Mouse (Mus musculus): ENCODE data around the gene Slc5a5. TPM values are rescaled to one million over a fixed set of nuclear protein-coding genes. Genes with fewer than 3 reads are reported as not detected.

The Slc5a5 gene
- polyA plus RNA-seq, 1 experiment from 2014 or later = 0.08 TPM

- in situ Hi-C loops (cut with MboI; ENCODE audit: low pct_unique_long_range_greater_than_20kb) = no loop called here
- DNase-seq (ENCODE audit: low read depth, low spot score) = no peak
- no peak for ATAC-seq
- TF ChIP-seq CTCF (IDR thresholded peaks at IDR 0.05) = no peak
- ChIA-PET CTCF (interaction anchor here (2.0 kb wide), 1 partner anchor 18 kb away, joined by 10 read pairs; no protein-coding TSS in a partner anchor), POLR2A (interaction anchor here (1.4 kb wide), 1 partner anchor 19 kb away, joined by 3 read pairs; no protein-coding TSS in a partner anchor)
- H3K27me3 ChIP-seq = no peaks in the 10 kb centered on the region
These were observed 29.5 kb downstream of the Slc5a5 start, which contains the start of gene Kcnn1 for GRCm38 (mm10) chr8:70862824-70863641. TSS of gene Kcnn1 (minus strand) at chr8:70863258.

DNA sequence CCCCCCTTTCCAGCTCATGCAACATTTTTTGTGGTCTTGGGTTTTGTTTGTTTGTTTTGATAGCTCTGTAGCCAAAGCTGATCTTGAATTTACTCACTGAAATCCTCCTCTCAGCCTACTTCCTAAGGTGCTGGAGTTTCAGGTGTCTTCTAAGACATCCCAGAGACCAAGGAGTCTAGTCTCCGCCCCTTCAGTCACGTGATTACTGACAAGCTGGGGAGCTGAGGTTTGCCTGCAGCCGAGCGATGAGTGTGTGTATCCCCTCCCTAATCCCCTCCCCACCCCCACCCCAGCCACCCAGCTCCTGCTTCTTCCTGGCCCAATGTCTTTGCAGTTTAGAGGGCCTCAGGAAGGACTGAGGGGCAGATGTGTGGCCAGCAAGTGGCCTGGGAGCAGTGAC lies 35.0 kb downstream of the Slc5a5 start:
- no peak for DNase-seq (ENCODE audit: low read depth, low spot score)
- no peaks in the 10 kb centered on the region for H3K27me3 ChIP-seq
- ATAC-seq = no peak
- CTCF ChIA-PET = interaction anchor here (1.0 to 2.0 kb wide), 5 partner anchors 12 to 16 kb away, joined by 3 to 17 read pairs (median 4); no protein-coding TSS in a partner anchor
- TF ChIP-seq CTCF (IDR thresholded peaks at IDR 0.05) = no peak
- in situ Hi-C loops (cut with MboI; ENCODE audit: low pct_unique_long_range_greater_than_20kb) = no loop called here
- POLR2A ChIA-PET = interaction anchor here (0.7 kb wide), 1 partner anchor 13 kb away, joined by 3 read pairs; no protein-coding TSS in a partner anchor

- CTCF ChIA-PET = interaction anchor here (1.0 to 2.0 kb wide), 6 partner anchors 12 to 17 kb away, joined by 3 to 17 read pairs (median 4); no protein-coding TSS in a partner anchor
- DNase-seq (ENCODE audit: low read depth, low spot score) = no peak
- no peak for TF ChIP-seq CTCF (IDR thresholded peaks at IDR 0.05)
- no peaks in the 10 kb centered on the region for H3K27me3 ChIP-seq
- in situ Hi-C loops (cut with MboI; ENCODE audit: low pct_unique_long_range_greater_than_20kb) = no loop called here
- POLR2A ChIA-PET = interaction anchor here (0.7 to 1.0 kb wide), 2 partner anchors 12 to 15 kb away, joined by 3 read pairs; no protein-coding TSS in a partner anchor
- ATAC-seq = peak; percentile 71
These were observed 35.9 kb downstream of the Slc5a5 start for GRCm38 (mm10) chr8:70856541-70857197.

- DNase-seq (ENCODE audit: low read depth, low spot score) (no peak), ATAC-seq (no peak)
- H3K27me3 ChIP-seq = no peaks in the 10 kb centered on the region
- in situ Hi-C loops (cut with MboI; ENCODE audit: low pct_unique_long_range_greater_than_20kb) = no loop called here
- ChIA-PET POLR2A (interaction anchor here (1.0 kb wide), 1 partner anchor 16 kb away, joined by 3 read pairs; no protein-coding TSS in a partner anchor), CTCF (interaction anchor here (1.4 to 2.0 kb wide), 4 partner anchors 11 to 14 kb away, joined by 3 to 8 read pairs (median 4); no protein-coding TSS in a partner anchor)
- TF ChIP-seq CTCF (IDR thresholded peaks at IDR 0.05) = no peak
These were observed 36.5 kb downstream of the Slc5a5 start for GRCm38 (mm10) chr8:70856028-70856427.

DNA sequence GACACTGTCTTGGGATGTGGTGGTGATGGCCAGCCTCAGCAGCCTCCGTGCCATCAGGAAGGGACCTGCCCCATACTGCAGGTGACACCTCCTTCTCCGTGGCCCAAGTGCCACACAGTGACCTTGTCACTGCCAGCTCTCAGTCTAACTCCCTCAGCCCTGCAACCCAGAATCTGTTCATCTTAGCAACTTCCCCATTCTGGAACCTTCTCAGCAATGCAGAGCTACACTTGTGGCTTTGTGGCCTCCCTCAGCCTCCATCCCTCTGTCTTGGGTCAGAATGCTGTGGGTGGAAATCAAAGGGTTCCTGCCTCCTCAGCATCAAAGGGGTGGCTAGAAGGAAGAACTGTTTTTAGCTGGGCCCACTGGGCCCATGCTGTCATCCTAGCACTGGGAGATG lies 38.7 kb downstream of the Slc5a5 start:
- in situ Hi-C loops (cut with MboI; ENCODE audit: low pct_unique_long_range_greater_than_20kb) = no loop called here
- ATAC-seq (no peak), DNase-seq (ENCODE audit: low read depth, low spot score) (no peak)
- ChIA-PET CTCF (interaction anchor here (1.1 to 1.4 kb wide), 3 partner anchors 9 to 16 kb away, joined by 3 to 5 read pairs (median 4); no protein-coding TSS in a partner anchor), POLR2A (no interaction called here)
- no peak for TF ChIP-seq CTCF (IDR thresholded peaks at IDR 0.05)
- no peaks in the 10 kb centered on the region for H3K27me3 ChIP-seq

DNA sequence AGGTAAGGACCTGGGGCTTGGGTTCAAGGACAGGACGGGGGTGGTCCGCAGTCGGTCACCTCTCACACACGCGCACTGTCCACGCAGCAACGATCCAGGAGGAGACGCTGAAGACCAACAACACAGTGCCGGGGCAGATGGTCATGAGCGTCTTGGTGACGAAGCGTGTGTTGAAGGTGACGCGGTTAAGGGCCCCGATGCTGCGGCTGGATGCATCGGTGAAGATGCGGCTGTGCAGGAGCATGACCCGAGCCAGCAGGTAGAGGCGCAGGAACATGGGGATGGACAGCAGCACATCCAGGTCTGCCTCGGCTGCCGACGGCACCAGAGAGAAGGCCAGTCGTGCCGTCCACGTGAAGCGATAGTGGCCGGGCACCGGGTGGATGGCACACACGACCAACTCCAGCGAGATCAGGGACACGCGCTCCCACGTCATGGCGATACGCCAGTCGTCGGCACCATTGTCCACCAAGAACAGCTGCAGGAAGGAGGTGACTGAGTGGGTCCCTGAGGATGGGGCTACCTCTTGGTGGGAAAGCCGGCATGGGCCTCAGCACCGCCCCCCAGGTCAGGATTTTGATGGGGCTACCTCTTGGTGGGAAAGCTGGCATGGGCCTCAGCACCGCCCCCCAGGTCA lies 39.8 kb downstream of the Slc5a5 start:
- ATAC-seq (no peak), DNase-seq (ENCODE audit: low read depth, low spot score) (no peak)
- no peak for TF ChIP-seq CTCF (IDR thresholded peaks at IDR 0.05)
- POLR2A ChIA-PET = no interaction called here
- H3K27me3 ChIP-seq = no peaks in the 10 kb centered on the region
- CTCF ChIA-PET = interaction anchor here (1.1 kb wide), 1 partner anchor 8 kb away, joined by 3 read pairs; no protein-coding TSS in a partner anchor
- in situ Hi-C loops (cut with MboI; ENCODE audit: low pct_unique_long_range_greater_than_20kb) = no loop called here

DNA sequence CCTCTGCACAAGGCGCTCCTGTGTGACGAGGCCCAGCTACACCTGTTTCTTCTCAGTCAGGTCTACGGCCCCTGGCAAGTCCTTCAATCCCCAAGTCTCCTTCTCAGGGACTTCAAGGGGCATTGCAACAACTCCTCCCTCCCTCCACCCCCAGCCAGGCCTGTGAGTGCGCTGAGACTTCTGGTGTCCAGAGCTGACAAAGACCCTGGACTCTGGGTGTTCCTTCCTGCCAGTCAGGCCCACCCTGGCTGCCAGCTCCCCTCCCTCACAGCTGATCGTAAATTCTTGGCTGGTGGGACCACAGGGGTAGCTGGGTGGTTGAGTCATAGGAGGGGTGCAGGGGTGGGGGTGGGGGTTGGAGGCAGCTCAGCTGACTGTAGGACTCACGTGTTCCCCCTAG lies 40.7 kb downstream of the Slc5a5 start:
- ChIA-PET CTCF (no interaction called here), POLR2A (no interaction called here)
- in situ Hi-C loops (cut with MboI; ENCODE audit: low pct_unique_long_range_greater_than_20kb) = no loop called here
- TF ChIP-seq CTCF (IDR thresholded peaks at IDR 0.05) = no peak
- H3K27me3 ChIP-seq = no peaks in the 10 kb centered on the region
- DNase-seq (ENCODE audit: low read depth, low spot score) = no peak
- no peak for ATAC-seq

- in situ Hi-C loops (cut with MboI; ENCODE audit: low pct_unique_long_range_greater_than_20kb) = no loop called here
- no peak for ATAC-seq
- no peaks in the 10 kb centered on the region for H3K27me3 ChIP-seq
- no peak for TF ChIP-seq CTCF (IDR thresholded peaks at IDR 0.05)
- CTCF ChIA-PET = no interaction called here
- POLR2A ChIA-PET = interaction anchor here (0.6 kb wide), 1 partner anchor 498 kb away, joined by 3 read pairs; no protein-coding TSS in a partner anchor
- DNase-seq (ENCODE audit: low read depth, low spot score) = no peak
These were observed 41.6 kb downstream of the Slc5a5 start for GRCm38 (mm10) chr8:70850947-70851346.

DNA sequence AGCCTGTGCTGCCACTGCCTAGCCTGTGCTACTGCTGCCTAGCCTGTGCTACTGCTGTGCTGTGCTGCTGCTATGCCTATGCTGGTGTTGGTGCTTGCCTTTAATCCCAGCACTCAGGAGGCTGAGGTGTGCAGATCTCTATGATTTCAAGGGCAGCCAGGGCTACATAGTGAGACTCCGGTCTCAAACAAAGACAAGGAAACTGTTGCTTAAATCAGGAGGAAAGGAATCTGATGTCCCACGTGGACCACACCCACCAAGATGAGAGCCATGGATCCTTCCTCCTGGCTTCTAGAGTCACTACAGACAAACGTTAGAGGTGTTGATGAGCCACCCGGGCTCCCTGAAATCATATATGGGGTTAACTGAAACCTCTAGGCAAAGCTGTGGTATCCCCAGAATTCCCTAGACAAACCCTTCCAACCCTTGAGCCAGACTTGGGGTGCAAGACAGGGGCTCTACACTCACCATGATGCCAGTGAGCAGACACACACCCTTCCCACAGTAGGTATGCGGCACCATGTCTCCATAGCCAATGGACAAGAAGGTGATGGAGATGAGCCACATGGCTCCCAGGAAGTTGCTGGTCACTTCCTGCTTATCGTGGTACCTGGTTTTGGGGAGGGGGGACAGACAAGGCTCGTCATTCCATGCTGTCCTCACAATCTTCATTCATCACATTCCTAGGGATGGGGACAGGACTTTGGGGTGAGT lies 42.3 kb downstream of the Slc5a5 start:
- no peak for TF ChIP-seq CTCF (IDR thresholded peaks at IDR 0.05)
- ATAC-seq (no peak), DNase-seq (ENCODE audit: low read depth, low spot score) (no peak)
- no peaks in the 10 kb centered on the region for H3K27me3 ChIP-seq
- in situ Hi-C loops (cut with MboI; ENCODE audit: low pct_unique_long_range_greater_than_20kb) = no loop called here
- POLR2A ChIA-PET = no interaction called here
- CTCF ChIA-PET = interaction anchor here (0.8 kb wide), 1 partner anchor 19 kb away, joined by 4 read pairs; no protein-coding TSS in a partner anchor

All from Patski (cell line).